8 mouse cellular contexts compared by ENCODE assay signal in the genomic region with DNA sequence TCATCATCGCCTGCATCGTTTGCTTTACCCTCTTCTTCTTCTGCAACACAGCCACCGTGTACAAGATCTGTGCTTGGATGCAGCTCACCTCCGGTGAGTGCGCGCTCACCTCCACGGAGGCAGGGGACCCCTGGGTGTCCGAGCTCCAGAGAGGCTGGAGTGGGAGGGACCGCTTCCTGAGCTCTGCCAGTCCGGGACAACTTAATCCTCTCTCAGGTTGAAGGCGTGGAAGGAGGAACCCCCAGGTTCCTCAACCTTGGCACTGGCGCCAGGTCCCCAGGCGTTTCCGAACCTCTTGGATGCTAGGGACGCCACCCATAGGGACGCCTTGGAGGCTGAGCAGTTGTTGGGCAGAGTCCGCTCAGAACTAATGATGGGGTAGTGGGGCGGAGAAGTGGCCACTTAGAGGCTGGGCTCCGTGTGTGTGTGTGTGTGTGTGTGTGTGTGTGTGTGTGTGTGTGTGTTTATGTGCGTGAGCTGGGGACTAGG. TPM values are rescaled to one million over a fixed set of nuclear protein-coding genes. Genes with fewer than 3 reads are reported as not detected.
DNase-seq lines count a peak whose midpoint lies in the region; ATAC-seq lines count a peak whose summit lies in the region.

No protein-coding gene starts in this region.

- H3K4me1 ChIP-seq in heart, embryonic 12.5 days (replicated peaks) = peaks cover 18% of the 10 kb centered on the region; the same call in 1 of the 2 replicates
- 0 out of 2 replicates have a peak, but pooled peaks cover 5% of the 10 kb centered on the region for H3K4me1 ChIP-seq in intestine, embryonic 16.5 days (ENCODE audit: control insufficient read depth, insufficient read depth, low read length)
- H3K4me1 ChIP-seq in neural tube, embryonic 14.5 days (ENCODE audit: control insufficient read depth, insufficient read depth, low read length) = 0 out of 2 replicates have a peak, but pooled peaks cover 4% of the 10 kb centered on the region

- no peaks in the 10 kb centered on the region for H3K9me3 ChIP-seq in heart, embryonic 12.5 days (replicated peaks)
- H3K9me3 ChIP-seq in intestine, embryonic 16.5 days (ENCODE audit: control insufficient read depth, low read length) = no peaks in the 10 kb centered on the region
- H3K9me3 ChIP-seq in neural tube, embryonic 14.5 days (ENCODE audit: control insufficient read depth, low read length) = no peaks in the 10 kb centered on the region

- peak overlapping the region; percentile 39; the same call in 1 of the 2 replicates for H3K9ac ChIP-seq in heart, embryonic 12.5 days
- peak overlapping the region; percentile 57; the same call in 1 of the 2 replicates for H3K9ac ChIP-seq in intestine, embryonic 16.5 days (ENCODE audit: low read depth, low read length)
- H3K9ac ChIP-seq in neural tube, embryonic 14.5 days (replicated peaks; ENCODE audit: low read depth, low read length) = peak overlapping the region; percentile 77

- H3K27me3 ChIP-seq in heart, embryonic 12.5 days (replicated peaks) = peaks cover 58% of the 10 kb centered on the region
- peaks cover 15% of the 10 kb centered on the region for H3K27me3 ChIP-seq in intestine, embryonic 16.5 days (replicated peaks; ENCODE audit: control insufficient read depth, insufficient read depth, low read length)
- H3K27me3 ChIP-seq in neural tube, embryonic 14.5 days (ENCODE audit: control insufficient read depth, insufficient read depth, low read length) = peaks cover 3% of the 10 kb centered on the region; the same call in 1 of the 2 replicates

- 2% methylated on average over 20 of the region's 20 CpGs for WGBS in heart, embryonic 12.5 days
- WGBS in intestine, embryonic 16.5 days = 1% methylated on average over 20 of the region's 20 CpGs
- WGBS in neural tube, embryonic 14.5 days = under 1% methylated on average over 20 of the region's 20 CpGs

- H3K4me3 ChIP-seq in heart, embryonic 12.5 days = peak overlapping the region; percentile 65
- peak overlapping the region; percentile 53 for H3K4me3 ChIP-seq in intestine, embryonic 16.5 days (ENCODE audit: low read length)
- peak overlapping the region; percentile 51 for H3K4me3 ChIP-seq in neural tube, embryonic 14.5 days (ENCODE audit: low read depth, low read length)

- H3K36me3 ChIP-seq in heart, embryonic 12.5 days = no peaks in the 10 kb centered on the region
- H3K36me3 ChIP-seq in intestine, embryonic 16.5 days (ENCODE audit: control insufficient read depth, insufficient read depth, low read length) = no peaks in the 10 kb centered on the region
- H3K36me3 ChIP-seq in neural tube, embryonic 14.5 days (ENCODE audit: control insufficient read depth, insufficient read depth, low read length) = no peaks in the 10 kb centered on the region

- H3K4me2 ChIP-seq in heart, embryonic 12.5 days = peak overlapping the region; percentile 99
- peak overlapping the region; percentile 91 for H3K4me2 ChIP-seq in intestine, embryonic 16.5 days (ENCODE audit: low read depth, low read length)
- peak overlapping the region; percentile 96 for H3K4me2 ChIP-seq in neural tube, embryonic 14.5 days (ENCODE audit: low read depth, low read length)

- DNase-seq in heart, adult 8-10 months (ENCODE audit: low spot score) = no peak
- DNase-seq in thymus, postnatal 4 days = peak; percentile 5
- no peak for DNase-seq in thymus, postnatal 25 days
- DNase-seq in adrenal gland, postnatal 4 days (ENCODE audit: low spot score in 2 of 2) = no peak
- no peak for DNase-seq in urinary bladder, postnatal 25 days (ENCODE audit: low spot score)

- no peak overlapping the region for H3K27ac ChIP-seq in heart, embryonic 12.5 days (ENCODE audit: poor library complexity, severe bottlenecking)
- H3K27ac ChIP-seq in intestine, embryonic 16.5 days (ENCODE audit: low read length) = no peak overlapping the region
- H3K27ac ChIP-seq in neural tube, embryonic 14.5 days (ENCODE audit: low read depth, low read length) = no peak overlapping the region

- peak; percentile 42; the same call in 1 of the 2 replicates for ATAC-seq in heart, embryonic 12.5 days (ENCODE audit: insufficient number of reproducible peaks, low FRiP score)
- peak; percentile 28; the same call in 1 of the 2 replicates for ATAC-seq in intestine, embryonic 16.5 days
- peak; percentile 77 for ATAC-seq in neural tube, embryonic 14.5 days (ENCODE audit: low read depth)

RNA-seq across cellular contexts. Expression of a gene that starts 0.7 kb away (rescaled TPM):
- 0.09 and 0.12 TPM in 2 replicates for polyA plus RNA-seq in heart, embryonic 12.5 days (2016; fragmentation: Nextera tagmentation; extraction: Ambion mirVana)
- not detected for total RNA-seq in heart, adult 8-10 months (2022)
- 0.05 TPM in 1 of 2 replicates, not detected in the other for polyA plus RNA-seq in intestine, embryonic 16.5 days (2015; fragmentation: Nextera tagmentation; extraction: Ambion mirVana)
- polyA plus RNA-seq in neural tube, embryonic 14.5 days (2014; fragmentation: Nextera tagmentation; extraction: Ambion mirVana) = 19.3 and 27.6 TPM in 2 replicates
- total RNA-seq in adrenal gland, postnatal 4 days (2021) = 1 to 10 TPM; 1.1 to 1.4 TPM

Comparison
In these comparisons a context has a peak if more than half of its experiments do, and no peak if none do; other contexts are left out.
1. RNA of a gene that starts 0.7 kb away (polyA plus RNA-seq): 19.3 to 27.6 TPM in neural tube, embryonic 14.5 days; 0.09 to 0.12 TPM in heart, embryonic 12.5 days and 0.05 TPM in intestine, embryonic 16.5 days; every median in the first group is over 10 times any median in the second.
2. Peak in every context shown above with its lines, with median percentiles within 50 percentile points of each other: ATAC-seq, H3K4me2 ChIP-seq, H3K4me3 ChIP-seq and H3K9ac ChIP-seq.